Mouse (Mus musculus) limb, embryonic 11.5 days (tissue): Measurements from ENCODE around the gene Kif4. TPM values are rescaled to one million over a fixed set of nuclear protein-coding genes. Genes with fewer than 3 reads are reported as not detected.

ENCODE experiments used
- ATAC-seq: fragments of 200-750 bp; cut with Nextera tagmentation; 2 replicates; pipeline ENCODE4 v1.8.0; 2017; ENCODE audit warnings: low read depth; ENCODE audit not compliant: insufficient number of reproducible peaks, low FRiP score, low TSS enrichment
- DNase-seq: peaks from one replicate; pipeline ENCODE4 v3.0.0-alpha.2; 2015; ENCODE audit warnings: low spot score
- H3K27ac ChIP-seq: fragments of 300-500 bp; sonication (generic); replicated peaks from 2 replicates; pipeline ENCODE4 v1.5.1; 2014; ENCODE audit warnings: low read depth, mild to moderate bottlenecking, low read length
- H3K27me3 ChIP-seq: fragments of 300-500 bp; sonication (generic); 2 replicates; pipeline ENCODE4 v1.6.1; 2014; ENCODE audit warnings: mild to moderate bottlenecking, low read length, mixed read lengths; ENCODE audit not compliant: control insufficient read depth, insufficient read depth
- H3K36me3 ChIP-seq: fragments of 300-500 bp; sonication (generic); 2 replicates; pipeline ENCODE4 v1.6.1; 2014; ENCODE audit warnings: mild to moderate bottlenecking, low read length, moderate library complexity, mixed read lengths; ENCODE audit not compliant: control insufficient read depth, insufficient read depth
- H3K4me1 ChIP-seq: fragments of 300-500 bp; sonication (generic); 2 replicates; pipeline ENCODE4 v1.6.1; 2014; ENCODE audit warnings: low read length, mixed read lengths; ENCODE audit not compliant: control insufficient read depth, insufficient read depth
- H3K4me2 ChIP-seq: fragments of 300-500 bp; sonication (generic); 2 replicates; pipeline ENCODE4 v1.6.1; 2014; ENCODE audit warnings: low read depth, mild to moderate bottlenecking, moderate library complexity; ENCODE audit not compliant: severe bottlenecking
- H3K4me3 ChIP-seq: fragments of 300-500 bp; sonication (generic); 2 replicates; pipeline ENCODE4 v1.5.1; 2014; ENCODE audit warnings: low read depth, low read length
- H3K9ac ChIP-seq: fragments of 300-500 bp; sonication (generic); 2 replicates; pipeline ENCODE4 v1.6.1; 2014; ENCODE audit warnings: mild to moderate bottlenecking, low read length
- H3K9me3 ChIP-seq: fragments of 300-500 bp; sonication (generic); 2 replicates; pipeline ENCODE4 v1.6.1; 2016; ENCODE audit warnings: low read length; ENCODE audit not compliant: control insufficient read depth
- WGBS: fragments of 180-500 bp; shearing (Covaris S2); extraction: QIAGEN DNeasy Blood & Tissue Kit; methylation state at CpG from one replicate; pipeline ENCODE4 v1.1.7; 2014; 5-methylcytosine and 5-hydroxymethylcytosine counted together
- polyA plus RNA-seq: library from polyadenylated mRNA; unstranded; fragments of >200 nt; fragmentation: Nextera tagmentation; extraction: Ambion mirVana; gene quantifications from 2 replicates; pipeline ENCODE4 v1.2.1, GENCODE M21; 2014

The Kif4 gene
- polyA plus RNA-seq, 1 experiment from 2014 or later, result 48.2 TPM

- Histone ChIP-seq H3K36me3 (no peaks in the 10 kb centered on the region), H3K27ac (peak within 1 kb of the TSS; percentile 9; the same call in 1 of the 2 replicates), H3K4me1 (no peaks in the 10 kb centered on the region), H3K27me3 (peaks cover 5% of the 10 kb centered on the region), H3K4me3 (peak within 1 kb of the TSS; percentile 42), H3K9ac (peak within 1 kb of the TSS; percentile 75), H3K4me2 (peak within 1 kb of the TSS; percentile 50), H3K9me3 (no peaks in the 10 kb centered on the region)
- ATAC-seq (peak; percentile 98), DNase-seq (peak; percentile 90)
- WGBS, result 22% methylated on average over 61 of the region's 62 CpGs
Observed at GRCm38 (mm10) chrX:100625802-100626793, 561 bp downstream of the Kif4 start, which contains the start of gene Pdzd11. Gene Pdzd11, minus strand, starts transcription at chrX:100626568.

- Histone ChIP-seq H3K27ac (no peak overlapping the region), H3K9ac (no peak overlapping the region), H3K4me1 (no peaks in the 10 kb centered on the region), H3K9me3 (no peaks in the 10 kb centered on the region), H3K27me3 (peaks cover 5% of the 10 kb centered on the region), H3K4me2 (no peak overlapping the region), H3K36me3 (no peaks in the 10 kb centered on the region), H3K4me3 (no peak overlapping the region)
- 89% methylated on average over 2 of the region's 2 CpGs for WGBS
- ATAC-seq, result no peak
- DNase-seq, result no peak
Observed at GRCm38 (mm10) chrX:100629076-100629475, 3.5 kb downstream of the Kif4 start.

- no peak for DNase-seq
- no peak overlapping the region for H3K4me3 ChIP-seq
- no peak for ATAC-seq
- H3K27ac ChIP-seq, result no peak overlapping the region
- no peak overlapping the region for H3K9ac ChIP-seq
- whole genome bisulfite sequencing, result 93% methylated on average over 8 of the region's 8 CpGs
- H3K36me3 ChIP-seq, result peaks cover 2% of the 10 kb centered on the region; the same call in 1 of the 2 replicates
- H3K4me2 ChIP-seq, result no peak overlapping the region
- no peaks in the 10 kb centered on the region for H3K27me3 ChIP-seq
- H3K9me3 ChIP-seq, result no peaks in the 10 kb centered on the region
- H3K4me1 ChIP-seq, result no peaks in the 10 kb centered on the region
Observed at GRCm38 (mm10) chrX:100638477-100638876, 12.9 kb downstream of the Kif4 start.

- no peak for ATAC-seq
- Histone ChIP-seq H3K9me3 (no peaks in the 10 kb centered on the region), H3K27me3 (no peaks in the 10 kb centered on the region), H3K9ac (no peak overlapping the region), H3K27ac (no peak overlapping the region), H3K4me3 (no peak overlapping the region), H3K36me3 (no peaks in the 10 kb centered on the region), H3K4me1 (no peaks in the 10 kb centered on the region), H3K4me2 (no peak overlapping the region)
- no peak for DNase-seq
Observed at GRCm38 (mm10) chrX:100652848-100653247, 27.3 kb downstream of the Kif4 start.

- DNase-seq (no peak), ATAC-seq (no peak)
- WGBS, result 91% methylated on average over 2 of the region's 2 CpGs
- Histone ChIP-seq H3K9ac (no peak overlapping the region), H3K27ac (no peak overlapping the region), H3K27me3 (no peaks in the 10 kb centered on the region), H3K4me2 (no peak overlapping the region), H3K36me3 (no peaks in the 10 kb centered on the region; the same call in 1 of the 2 replicates), H3K4me3 (no peak overlapping the region), H3K9me3 (no peaks in the 10 kb centered on the region), H3K4me1 (no peaks in the 10 kb centered on the region)
Observed at GRCm38 (mm10) chrX:100664825-100665224, 39.3 kb downstream of the Kif4 start.

GRCm38 (mm10) chrX:100678204-100678603 is 52.7 kb downstream of the Kif4 start:
- 90% methylated on average over 3 of the region's 3 CpGs for WGBS
- ATAC-seq (no peak), DNase-seq (no peak)
- H3K4me2 ChIP-seq, result no peak overlapping the region
- H3K36me3 ChIP-seq, result 0 out of 2 replicates have a peak, but pooled peaks cover 2% of the 10 kb centered on the region
- no peak overlapping the region for H3K4me3 ChIP-seq
- H3K27me3 ChIP-seq, result no peaks in the 10 kb centered on the region
- no peaks in the 10 kb centered on the region for H3K9me3 ChIP-seq
- H3K9ac ChIP-seq, result no peak overlapping the region
- H3K27ac ChIP-seq, result no peak overlapping the region
- H3K4me1 ChIP-seq, result no peaks in the 10 kb centered on the region

- Histone ChIP-seq H3K27me3 (0 out of 2 replicates have a peak, but pooled peaks cover 8% of the 10 kb centered on the region), H3K4me3 (no peak overlapping the region), H3K9me3 (no peaks in the 10 kb centered on the region), H3K9ac (no peak overlapping the region), H3K27ac (no peak overlapping the region), H3K4me2 (no peak overlapping the region), H3K4me1 (no peaks in the 10 kb centered on the region), H3K36me3 (no peaks in the 10 kb centered on the region)
- no peak for DNase-seq
- no peak for ATAC-seq
- 79% methylated on average over 3 of the region's 3 CpGs for WGBS
Observed at GRCm38 (mm10) chrX:100686527-100686926, 61.0 kb downstream of the Kif4 start.

GRCm38 (mm10) chrX:100687360-100688032 is 62.0 kb downstream of the Kif4 start:
- Histone ChIP-seq H3K9me3 (no peaks in the 10 kb centered on the region), H3K36me3 (no peaks in the 10 kb centered on the region), H3K4me1 (no peaks in the 10 kb centered on the region), H3K9ac (no peak overlapping the region), H3K4me2 (no peak overlapping the region), H3K27me3 (0 out of 2 replicates have a peak, but pooled peaks cover 8% of the 10 kb centered on the region), H3K4me3 (no peak overlapping the region), H3K27ac (no peak overlapping the region)
- no peak for ATAC-seq
- no peak for DNase-seq
- 88% methylated on average over 6 of the region's 6 CpGs for WGBS
